Mouse (Mus musculus) kidney, adult 2 months (tissue): ENCODE measurements around the gene Nup43.

ENCODE experiments used
- CTCF ChIP-seq: fragments of 200-500 bp; conservative IDR thresholded peaks from 2 replicates; pipeline ENCODE4 v1.5.1; 2011; ENCODE audit warnings: low read depth, mild to moderate bottlenecking, control low read depth, low read length, moderate library complexity, mixed read lengths; ENCODE audit not compliant: insufficient read depth, insufficient read length
- POLR2A ChIP-seq: fragments of 200-500 bp; IDR thresholded peaks from one replicate; pipeline ENCODE4 v1.6.1; 2011; ENCODE audit warnings: low read depth, low read length, control low read depth

- TF ChIP-seq POLR2A (no peak), CTCF (no peak)
These were observed 3.2 kb upstream of the Nup43 start for GRCm38 (mm10) chr10:7664027-7664526.
